9 mouse cellular contexts compared by ENCODE assay signal in genomic region chr4:152212531-152212930, GRCm38 (mm10). TPM values are rescaled to one million over a fixed set of nuclear protein-coding genes. Genes with fewer than 3 reads are reported as not detected.
DNase-seq lines count a peak whose midpoint lies in the region; ATAC-seq and TF ChIP-seq lines count a peak whose summit lies in the region.
"Had no signal": no experiment of that assay in that cellular context is flagged by ENCODE, and none has a peak within 500 bp of the region (broad histone marks: within the 10 kb centered on the region; RNA-seq: fewer than 3 reads in every experiment).

No protein-coding gene starts in this region.

- H3K9ac ChIP-seq in ES-E14 (ENCODE audit: insufficient read depth, low read depth, low read length, poor library complexity, severe bottlenecking): no peak overlapping the region
- H3K9ac ChIP-seq in heart, embryonic 12.5 days: no peak overlapping the region

- H3K36me3 ChIP-seq in ES-E14 (ENCODE audit: control insufficient read depth, insufficient read depth, low read length, poor library complexity, severe bottlenecking): peaks cover 5% of the 10 kb centered on the region; the same call in 1 of the 2 replicates
- H3K36me3 ChIP-seq in heart, embryonic 12.5 days: 0 out of 2 replicates have a peak, but pooled peaks cover 4% of the 10 kb centered on the region

- H3K9me3 ChIP-seq in ES-E14 (ENCODE audit: control insufficient read depth, insufficient read depth, low read depth, low read length): no peaks in the 10 kb centered on the region
- no peaks in the 10 kb centered on the region for H3K9me3 ChIP-seq in heart, embryonic 12.5 days (replicated peaks)

- no peak overlapping the region for H3K4me2 ChIP-seq in heart, embryonic 12.5 days

- ATAC-seq in common myeloid progenitor, adult 5-6 weeks (replicated peaks; ENCODE audit: low read depth, poor library complexity, severe bottlenecking): peak; percentile 82
- ATAC-seq in heart, embryonic 12.5 days (ENCODE audit: insufficient number of reproducible peaks, low FRiP score): peak; percentile 49; the same call in 1 of the 2 replicates
- ATAC-seq in erythroid progenitor cell, adult 5-6 weeks (replicated peaks; ENCODE audit: low FRiP score, poor library complexity, severe bottlenecking): no peak

- no peaks in the 10 kb centered on the region; the same call in 1 of the 2 replicates for H3K27me3 ChIP-seq in heart, embryonic 12.5 days (replicated peaks)

- peaks cover 0 to 8% of the 10 kb centered on the region in 2 experiments; a peak in 2 of 4 replicates for H3K4me1 ChIP-seq in ES-E14 (ENCODE audit: control insufficient read depth in 2 of 2, insufficient read depth in 2 of 2, low read length in 2 of 2, poor library complexity in 1 of 2)
- H3K4me1 ChIP-seq in heart, embryonic 12.5 days (replicated peaks): peaks cover 32% of the 10 kb centered on the region

- no peak overlapping the region for H3K4me3 ChIP-seq in ES-E14 (ENCODE audit: insufficient read depth in 1 of 2, low read depth in 1 of 2, low read length in 2 of 2, poor library complexity in 1 of 2, severe bottlenecking in 1 of 2)
- H3K4me3 ChIP-seq in heart, embryonic 12.5 days: no peak overlapping the region

- no peak overlapping the region for H3K27ac ChIP-seq in ES-E14 (ENCODE audit: insufficient read depth, low read depth, low read length, poor library complexity, severe bottlenecking)
- H3K27ac ChIP-seq in heart, embryonic 12.5 days (ENCODE audit: poor library complexity, severe bottlenecking): peak overlapping the region; percentile 36; the same call in 1 of the 2 replicates

- DNase-seq in A20 (ENCODE audit: low read depth, low spot score) (peak; percentile 64), ES-E14 (ENCODE audit: low read depth, low spot score) (peak; percentile 39)
- peak; percentile 82 for DNase-seq in kidney, postnatal 10 days
- DNase-seq in lung, adult 18-20 months: peak; percentile 55 to 59
- peak; percentile 42 for DNase-seq in retina, postnatal 7 days (ENCODE audit: low read depth, low spot score)

- in situ Hi-C loops in ES-E14 (cut with MboI; ENCODE audit: low sequenced_read_pairs in 2 of 2, unreplicated experiment in 2 of 2): no loop called here

- 39% methylated on average over 5 of the region's 5 CpGs for WGBS in heart, embryonic 12.5 days

TF ChIP-seq in ES-E14, 5 proteins besides CTCF, POLR2A, EP300 and RAD21:
- no peak for TF ChIP-seq MAFK (IDR thresholded peaks at IDR 0.05; ENCODE audit: insufficient read depth, low read depth, low read length)
- TF ChIP-seq HCFC1 (IDR thresholded peaks at IDR 0.05; ENCODE audit: borderline replicate concordance, insufficient read depth, low read length): no peak
- no peak for TF ChIP-seq CHD2 (IDR thresholded peaks at IDR 0.05; ENCODE audit: low read depth, low read length)
- no peak for TF ChIP-seq ZC3H11A (IDR thresholded peaks at IDR 0.05; ENCODE audit: borderline replicate concordance, low read depth, low read length)
- TF ChIP-seq ZNF384 (IDR thresholded peaks at IDR 0.05; ENCODE audit: low read depth, low read length): no peak

RNA-seq across cellular contexts. Expression of gene Acot7, which starts 34.6 kb away (rescaled TPM):
- total RNA-seq in ES-E14 (2012; rRNA removed): 38.8 and 51.9 TPM in 2 replicates
- total RNA-seq in common myeloid progenitor, adult 5-6 weeks (2017): 58.2 and 59.6 TPM in 2 replicates
- 63.4 and 64.6 TPM in 2 replicates for polyA plus RNA-seq in heart, embryonic 12.5 days (2016; fragmentation: Nextera tagmentation; extraction: Ambion mirVana)
- 15.1 and 30.2 TPM in 2 replicates for total RNA-seq in erythroid progenitor cell, adult 5-6 weeks (2015; ENCODE audit: low replicate concordance)
- 3.7 and 3.9 TPM in 2 replicates for total RNA-seq in erythroid progenitor cell, adult 5-6 weeks (2017; ENCODE audit: low replicate concordance)

RNA-seq across cellular contexts. Expression of gene Hes2, which starts 53.9 kb away (rescaled TPM):
- total RNA-seq in ES-E14 (2012; rRNA removed): 0.32 and 0.58 TPM in 2 replicates
- total RNA-seq in common myeloid progenitor, adult 5-6 weeks (2017): not detected in 2 replicates
- polyA plus RNA-seq in heart, embryonic 12.5 days (2016; fragmentation: Nextera tagmentation; extraction: Ambion mirVana): not detected in 2 replicates
- not detected in 2 replicates for total RNA-seq in erythroid progenitor cell, adult 5-6 weeks (2015; ENCODE audit: low replicate concordance)
- total RNA-seq in erythroid progenitor cell, adult 5-6 weeks (2017; ENCODE audit: low replicate concordance): not detected in 2 replicates
- total RNA-seq: layer of hippocampus, adult 18-20 months had no signal
